9 mouse cellular contexts compared by ENCODE assay signal in the genomic region with DNA sequence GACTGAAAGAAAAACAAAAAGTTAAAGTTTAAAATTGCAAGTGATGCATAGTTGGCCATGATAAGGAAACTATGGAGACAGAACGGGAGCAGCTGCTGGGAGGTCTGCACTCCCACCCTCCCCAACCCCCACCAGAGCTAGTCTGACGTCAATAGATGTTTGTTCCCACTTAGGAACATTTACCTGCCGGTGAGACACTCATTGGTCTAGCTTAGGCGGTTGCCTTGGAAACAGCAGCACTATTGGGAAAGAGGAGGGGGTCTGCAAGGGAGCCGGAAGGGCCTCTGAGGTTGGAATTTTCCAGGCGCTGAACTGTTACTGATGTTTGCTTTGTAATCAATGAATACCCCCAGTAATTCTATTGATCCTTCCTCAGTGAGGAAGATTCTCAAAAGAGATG.
DNase-seq lines count a peak whose midpoint lies in the region; ATAC-seq lines count a peak whose summit lies in the region.
"Had no signal": no experiment of that assay in that cellular context is flagged by ENCODE, and none has a peak within 500 bp of the region (broad histone marks: within the 10 kb centered on the region; RNA-seq: fewer than 3 reads in every experiment).

No protein-coding gene starts in this region.

- ATAC-seq in forebrain, embryonic 16.5 days: peak; percentile 89
- ATAC-seq in liver, embryonic 15.5 days (ENCODE audit: insufficient read depth): peak; percentile 75
- ATAC-seq: Patski had no signal

- no peaks in the 10 kb centered on the region for H3K36me3 ChIP-seq in forebrain, embryonic 16.5 days (ENCODE audit: control insufficient read depth, insufficient read depth)
- H3K36me3 ChIP-seq in liver, embryonic 15.5 days (replicated peaks): no peaks in the 10 kb centered on the region

- no peak overlapping the region for H3K4me3 ChIP-seq in forebrain, embryonic 16.5 days (replicated peaks; ENCODE audit: low read length)
- H3K4me3 ChIP-seq in liver, embryonic 15.5 days (replicated peaks): no peak overlapping the region

- peak; percentile 6 for DNase-seq in testis, postnatal 14 days (ENCODE audit: low spot score)
- DNase-seq in testis, postnatal 10 days (ENCODE audit: low spot score): no peak
- DNase-seq in adrenal gland, postnatal 4 days (ENCODE audit: low spot score in 2 of 2): no peak
- DNase-seq in right cerebral cortex, postnatal 4 days: no peak
- no peak for DNase-seq in left cerebral cortex, adult 8-10 months (ENCODE audit: low spot score in 2 of 2)
- DNase-seq in thymus, postnatal 25 days: no peak

- no peak overlapping the region for H3K4me2 ChIP-seq in forebrain, embryonic 16.5 days (ENCODE audit: low read length)
- no peak overlapping the region for H3K4me2 ChIP-seq in liver, embryonic 15.5 days

- H3K27ac ChIP-seq in forebrain, embryonic 16.5 days (ENCODE audit: low read length): no peak overlapping the region
- no peak overlapping the region for H3K27ac ChIP-seq in liver, embryonic 15.5 days (replicated peaks)

- peaks cover 8% of the 10 kb centered on the region for H3K4me1 ChIP-seq in forebrain, embryonic 16.5 days (replicated peaks; ENCODE audit: control insufficient read depth, insufficient read depth, low read length)
- peaks cover 4% of the 10 kb centered on the region; the same call in 1 of the 2 replicates for H3K4me1 ChIP-seq in liver, embryonic 15.5 days (replicated peaks)

- no peak overlapping the region for H3K9ac ChIP-seq in forebrain, embryonic 16.5 days (replicated peaks; ENCODE audit: low read depth, low read length)
- H3K9ac ChIP-seq in liver, embryonic 15.5 days: no peak overlapping the region

- no peaks in the 10 kb centered on the region for H3K27me3 ChIP-seq in forebrain, embryonic 16.5 days (replicated peaks; ENCODE audit: control insufficient read depth, insufficient read depth, low read length)
- H3K27me3 ChIP-seq in liver, embryonic 15.5 days: no peaks in the 10 kb centered on the region
- H3K27me3 ChIP-seq: Patski had no signal

- WGBS in forebrain, embryonic 16.5 days: 3% methylated on average over 6 of the region's 6 CpGs
- 22% methylated on average over 6 of the region's 6 CpGs for WGBS in liver, embryonic 15.5 days (ENCODE audit: insufficient replicate concordance)

- H3K9me3 ChIP-seq in forebrain, embryonic 16.5 days (ENCODE audit: control insufficient read depth, low read length): no peaks in the 10 kb centered on the region
- no peaks in the 10 kb centered on the region for H3K9me3 ChIP-seq in liver, embryonic 15.5 days (replicated peaks)
